Mouse (Mus musculus): ENCODE measurements at regions not wholly inside any gene's neighbourhood (a gene's known extent, or its start where the extent isn't known, plus 50 kb on each side); places are given as distances from the start of the nearest gene placed in this dataset.

DNA sequence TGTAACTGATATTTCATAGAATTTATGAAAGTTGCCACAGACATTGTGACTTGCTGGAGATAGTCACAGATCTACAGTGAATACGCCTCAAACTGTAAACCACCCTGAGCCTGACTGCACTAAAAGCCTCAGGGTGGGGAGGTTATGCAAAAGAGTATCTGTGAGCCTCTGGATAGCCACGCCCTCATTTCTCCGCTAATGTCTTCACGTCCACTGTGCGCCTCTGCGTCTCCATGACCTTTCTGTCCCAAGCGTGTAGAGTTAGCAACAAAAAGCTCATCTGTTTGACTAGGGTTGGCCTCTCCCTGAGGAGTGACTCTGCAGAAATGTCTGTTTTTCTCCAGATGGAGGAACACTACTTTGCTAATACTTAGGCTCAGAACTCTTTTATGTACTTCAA, 170.8 kb upstream of the Gm49356 start:
- Histone ChIP-seq H3K9me3 (replicated peaks; ENCODE audit: control insufficient read depth, low read length, poor library complexity, severe bottlenecking) (no peaks in the 10 kb centered on the region), H3K27ac (ENCODE audit: low read length) (no peak overlapping the region), H3K27me3 (ENCODE audit: control insufficient read depth, insufficient read depth, low read depth, low read length) (no peaks in the 10 kb centered on the region), H3K36me3 (ENCODE audit: control insufficient read depth, insufficient read depth, low read length) (no peaks in the 10 kb centered on the region), H3K4me2 (ENCODE audit: low read length) (no peak overlapping the region), H3K9ac (ENCODE audit: low read depth, low read length) (no peak overlapping the region), H3K4me1 (ENCODE audit: control insufficient read depth, insufficient read depth, low read length) (no peaks in the 10 kb centered on the region), H3K4me3 (ENCODE audit: low read depth, low read length) (no peak overlapping the region)
- 74% methylated on average over 7 of the region's 7 CpGs for WGBS
- no peak for ATAC-seq

DNA sequence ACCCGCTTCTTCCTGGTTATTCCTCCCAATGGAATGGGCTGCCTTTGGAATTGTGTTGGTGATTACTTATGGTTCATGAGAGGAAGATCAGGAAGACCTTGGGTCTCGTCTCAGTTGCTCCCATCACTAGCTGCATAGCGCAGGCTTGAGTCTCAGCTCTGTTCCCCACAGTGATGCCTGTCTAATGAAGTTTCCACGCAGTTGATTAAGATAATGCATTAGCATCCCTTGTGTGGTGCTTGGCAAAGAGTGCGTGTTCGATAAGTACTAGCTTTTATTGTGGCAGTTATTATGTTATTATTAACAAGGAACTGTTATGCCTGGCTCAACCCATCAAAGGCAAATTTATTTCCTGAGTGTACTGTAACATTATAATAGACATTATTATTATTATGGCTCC, 169.7 kb upstream of the Gm49356 start:
- Histone ChIP-seq H3K4me2 (ENCODE audit: low read length) (no peak overlapping the region), H3K4me3 (ENCODE audit: low read depth, low read length) (no peak overlapping the region), H3K9me3 (replicated peaks; ENCODE audit: control insufficient read depth, low read length, poor library complexity, severe bottlenecking) (no peaks in the 10 kb centered on the region), H3K27ac (ENCODE audit: low read length) (no peak overlapping the region), H3K27me3 (ENCODE audit: control insufficient read depth, insufficient read depth, low read depth, low read length) (no peaks in the 10 kb centered on the region), H3K9ac (ENCODE audit: low read depth, low read length) (no peak overlapping the region), H3K36me3 (ENCODE audit: control insufficient read depth, insufficient read depth, low read length) (no peaks in the 10 kb centered on the region), H3K4me1 (ENCODE audit: control insufficient read depth, insufficient read depth, low read length) (no peaks in the 10 kb centered on the region)
- 82% methylated on average over 6 of the region's 6 CpGs for WGBS
- ATAC-seq = no peak

GRCm38 (mm10) chr15:58727041-58727440, 162.1 kb upstream of the Gm49356 start:
- H3K9ac ChIP-seq (ENCODE audit: low read depth, low read length) = no peak overlapping the region
- no peaks in the 10 kb centered on the region for H3K36me3 ChIP-seq (ENCODE audit: control insufficient read depth, insufficient read depth, low read length)
- no peaks in the 10 kb centered on the region for H3K9me3 ChIP-seq (replicated peaks; ENCODE audit: control insufficient read depth, low read length, poor library complexity, severe bottlenecking)
- H3K27ac ChIP-seq (ENCODE audit: low read length) = no peak overlapping the region
- ATAC-seq = no peak
- H3K4me2 ChIP-seq (ENCODE audit: low read length) = no peak overlapping the region
- 95% methylated on average over 4 of the region's 4 CpGs for WGBS
- H3K4me1 ChIP-seq (ENCODE audit: control insufficient read depth, insufficient read depth, low read length) = 0 out of 2 replicates have a peak, but pooled peaks cover 4% of the 10 kb centered on the region
- H3K4me3 ChIP-seq (ENCODE audit: low read depth, low read length) = no peak overlapping the region
- no peaks in the 10 kb centered on the region for H3K27me3 ChIP-seq (ENCODE audit: control insufficient read depth, insufficient read depth, low read depth, low read length)

GRCm38 (mm10) chr15:58728264-58728663, 160.8 kb upstream of the Gm49356 start:
- no peak for ATAC-seq
- Histone ChIP-seq H3K9ac (ENCODE audit: low read depth, low read length) (no peak overlapping the region), H3K4me2 (ENCODE audit: low read length) (no peak overlapping the region), H3K4me1 (ENCODE audit: control insufficient read depth, insufficient read depth, low read length) (0 out of 2 replicates have a peak, but pooled peaks cover 4% of the 10 kb centered on the region), H3K9me3 (replicated peaks; ENCODE audit: control insufficient read depth, low read length, poor library complexity, severe bottlenecking) (no peaks in the 10 kb centered on the region), H3K4me3 (ENCODE audit: low read depth, low read length) (no peak overlapping the region), H3K27ac (ENCODE audit: low read length) (no peak overlapping the region), H3K27me3 (ENCODE audit: control insufficient read depth, insufficient read depth, low read depth, low read length) (no peaks in the 10 kb centered on the region), H3K36me3 (ENCODE audit: control insufficient read depth, insufficient read depth, low read length) (no peaks in the 10 kb centered on the region)
- WGBS = 90% methylated on average over 2 of the region's 2 CpGs

GRCm38 (mm10) chr15:58730861-58731260, 158.2 kb upstream of the Gm49356 start:
- ATAC-seq = no peak
- 88% methylated on average over 4 of the region's 4 CpGs for WGBS

DNA sequence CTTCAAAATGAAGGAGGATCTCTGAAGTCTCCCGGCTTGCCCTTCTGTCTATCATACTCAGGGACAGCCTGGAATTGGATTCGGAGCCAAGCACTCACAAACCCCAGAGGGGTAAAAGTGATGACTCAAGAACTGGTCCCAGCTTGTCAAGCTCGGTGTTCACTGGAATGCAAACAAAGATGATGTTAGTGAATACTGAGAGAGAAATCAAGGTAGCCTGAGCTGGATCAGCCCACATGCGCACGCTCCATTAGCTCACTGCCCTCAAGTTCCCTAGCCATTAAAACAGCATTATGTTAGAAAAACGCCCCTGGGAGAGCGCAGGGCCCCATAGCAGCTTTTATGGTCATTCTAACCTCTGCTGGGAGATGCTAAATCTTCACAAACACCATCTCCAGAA, 157.8 kb upstream of the Gm49356 start:
- no peaks in the 10 kb centered on the region for H3K9me3 ChIP-seq (replicated peaks; ENCODE audit: control insufficient read depth, low read length, poor library complexity, severe bottlenecking)
- H3K27me3 ChIP-seq (ENCODE audit: control insufficient read depth, insufficient read depth, low read depth, low read length) = no peaks in the 10 kb centered on the region
- no peak overlapping the region for H3K4me2 ChIP-seq (ENCODE audit: low read length)
- no peak for ATAC-seq
- 74% methylated on average over 7 of the region's 7 CpGs for WGBS
- no peak overlapping the region for H3K27ac ChIP-seq (ENCODE audit: low read length)
- H3K36me3 ChIP-seq (ENCODE audit: control insufficient read depth, insufficient read depth, low read length) = no peaks in the 10 kb centered on the region
- H3K4me1 ChIP-seq (ENCODE audit: control insufficient read depth, insufficient read depth, low read length) = 0 out of 2 replicates have a peak, but pooled peaks cover 4% of the 10 kb centered on the region
- H3K4me3 ChIP-seq (ENCODE audit: low read depth, low read length) = no peak overlapping the region
- no peak overlapping the region for H3K9ac ChIP-seq (ENCODE audit: low read depth, low read length)

More at GRCm38 (mm10) chr15:58730861-58731260, 158.2 kb upstream of the Gm49356 start:
- 0 out of 2 replicates have a peak, but pooled peaks cover 4% of the 10 kb centered on the region for H3K4me1 ChIP-seq (ENCODE audit: control insufficient read depth, insufficient read depth, low read length)
- no peaks in the 10 kb centered on the region for H3K27me3 ChIP-seq (ENCODE audit: control insufficient read depth, insufficient read depth, low read depth, low read length)
- no peak overlapping the region for H3K9ac ChIP-seq (ENCODE audit: low read depth, low read length)
- no peak overlapping the region for H3K4me2 ChIP-seq (ENCODE audit: low read length)
- no peaks in the 10 kb centered on the region for H3K9me3 ChIP-seq (replicated peaks; ENCODE audit: control insufficient read depth, low read length, poor library complexity, severe bottlenecking)
- no peak overlapping the region for H3K4me3 ChIP-seq (ENCODE audit: low read depth, low read length)
- no peaks in the 10 kb centered on the region for H3K36me3 ChIP-seq (ENCODE audit: control insufficient read depth, insufficient read depth, low read length)
- H3K27ac ChIP-seq (ENCODE audit: low read length) = no peak overlapping the region

- Histone ChIP-seq H3K36me3 (ENCODE audit: control insufficient read depth, insufficient read depth, low read length) (no peaks in the 10 kb centered on the region), H3K27ac (ENCODE audit: low read length) (no peak overlapping the region), H3K27me3 (ENCODE audit: control insufficient read depth, insufficient read depth, low read depth, low read length) (no peaks in the 10 kb centered on the region), H3K9ac (ENCODE audit: low read depth, low read length) (no peak overlapping the region), H3K4me1 (ENCODE audit: control insufficient read depth, insufficient read depth, low read length) (0 out of 2 replicates have a peak, but pooled peaks cover 4% of the 10 kb centered on the region), H3K4me2 (ENCODE audit: low read length) (no peak overlapping the region; the same call in 1 of the 2 replicates), H3K4me3 (ENCODE audit: low read depth, low read length) (no peak overlapping the region), H3K9me3 (replicated peaks; ENCODE audit: control insufficient read depth, low read length, poor library complexity, severe bottlenecking) (no peaks in the 10 kb centered on the region)
- WGBS = 45% methylated on average over 13 of the region's 13 CpGs
- peak; percentile 69 for ATAC-seq
Measured at GRCm38 (mm10) chr15:58731952-58732642, 157.0 kb upstream of the Gm49356 start.
